In genomic region chr7:29282074-29282554, GRCm38 (mm10) we compare ENCODE assay signal across 9 mouse cellular contexts. TPM values are rescaled to one million over a fixed set of nuclear protein-coding genes. Genes with fewer than 3 reads are reported as not detected.
DNase-seq lines count a peak whose midpoint lies in the region; ATAC-seq and TF ChIP-seq lines count a peak whose summit lies in the region.
"Had no signal": no experiment of that assay in that cellular context is flagged by ENCODE, and none has a peak within 500 bp of the region (broad histone marks: within the 10 kb centered on the region; RNA-seq: fewer than 3 reads in every experiment).

No protein-coding gene starts in this region.

- peak overlapping the region; percentile 51 for H3K4me3 ChIP-seq in ES-Bruce4 (ENCODE audit: low read depth, low read length)
- peak overlapping the region; percentile 59 for H3K4me3 ChIP-seq in forebrain, embryonic 15.5 days

- no peaks in the 10 kb centered on the region for H3K4me1 ChIP-seq in ES-Bruce4 (ENCODE audit: control insufficient read depth, insufficient read depth, low read length)
- peaks cover 18% of the 10 kb centered on the region for H3K4me1 ChIP-seq in forebrain, embryonic 15.5 days

- H3K27me3 ChIP-seq in ES-Bruce4 (ENCODE audit: control insufficient read depth, insufficient read depth, low read length, poor library complexity, severe bottlenecking): no peaks in the 10 kb centered on the region
- H3K27me3 ChIP-seq in forebrain, embryonic 15.5 days: peaks cover 12% of the 10 kb centered on the region; the same call in 1 of the 2 replicates

- H3K9ac ChIP-seq in ES-Bruce4 (ENCODE audit: low read depth, poor library complexity, severe bottlenecking): peak overlapping the region; percentile 89; the same call in 1 of the 2 replicates
- peak overlapping the region; percentile 57 for H3K9ac ChIP-seq in forebrain, embryonic 15.5 days (replicated peaks)

- no peak for ATAC-seq in forebrain, embryonic 15.5 days (replicated peaks)
- ATAC-seq in megakaryocyte, adult 5-6 weeks (ENCODE audit: poor library complexity, severe bottlenecking): peak; percentile 4; the same call in 1 of the 2 replicates

- TF ChIP-seq CTCF in ES-Bruce4 (IDR thresholded peaks at IDR 0.05; ENCODE audit: low read depth, low read length): no peak

- peak overlapping the region; percentile 98 for H3K4me2 ChIP-seq in forebrain, embryonic 15.5 days (replicated peaks)

- WGBS in forebrain, embryonic 15.5 days: 10% methylated on average over 21 of the region's 21 CpGs

- no peak for TF ChIP-seq EP300 in ES-Bruce4 (IDR thresholded peaks at IDR 0.05; ENCODE audit: insufficient read depth, low read depth, low read length)

- no peak for TF ChIP-seq POLR2A in ES-Bruce4 (IDR thresholded peaks at IDR 0.05; ENCODE audit: insufficient read depth, low read length)

- peaks cover 8% of the 10 kb centered on the region for H3K36me3 ChIP-seq in ES-Bruce4 (ENCODE audit: control insufficient read depth, insufficient read depth, low read length, poor library complexity, severe bottlenecking)
- no peaks in the 10 kb centered on the region for H3K36me3 ChIP-seq in forebrain, embryonic 15.5 days

- no peaks in the 10 kb centered on the region for H3K9me3 ChIP-seq in ES-Bruce4 (replicated peaks; ENCODE audit: control insufficient read depth, insufficient read depth, low read length, poor library complexity, severe bottlenecking)
- no peaks in the 10 kb centered on the region for H3K9me3 ChIP-seq in forebrain, embryonic 15.5 days

- H3K27ac ChIP-seq in ES-Bruce4 (ENCODE audit: insufficient read depth, low read length): no peak overlapping the region
- H3K27ac ChIP-seq in forebrain, embryonic 15.5 days (replicated peaks): no peak overlapping the region

- peak; percentile 36 for DNase-seq in gastrocnemius, postnatal 25 days
- no peak for DNase-seq in gastrocnemius, adult 8-10 months (ENCODE audit: low spot score in 2 of 2)
- DNase-seq in adrenal gland, adult 2 months: no peak
- no peak for DNase-seq in cerebellum, postnatal 14 days
- DNase-seq in embryo, embryonic 10 days (ENCODE audit: low spot score): no peak

RNA-seq across cellular contexts. Expression of gene Spint2, which starts 0.4 kb away (rescaled TPM):
- 1 to 10 TPM; 3.4 to 5.2 TPM for total RNA-seq in gastrocnemius, postnatal 25 days (2021)
- total RNA-seq in gastrocnemius, adult 8-10 months (2022): 10 to 100 TPM; 11.2 to 15.9 (median 12.5) TPM
- polyA plus RNA-seq in ES-Bruce4 (2011; ENCODE audit: insufficient read depth, insufficient read length, low read depth, missing spikeins): 264 and 288 TPM in 2 replicates
- 43.8 and 48.8 TPM in 2 replicates for polyA plus RNA-seq in forebrain, embryonic 15.5 days (2015; fragmentation: Nextera tagmentation; extraction: Ambion mirVana)
- total RNA-seq in megakaryocyte, adult 5-6 weeks (2015): 6.1 and 7.3 TPM in 2 replicates
- total RNA-seq in megakaryocyte, adult 5-6 weeks (2017): 2.6 and 5.3 TPM in 2 replicates
- total RNA-seq in adrenal gland, adult 2 months (2021): 10 to 100 TPM; 44.3 to 53.9 TPM
- polyA plus RNA-seq in adrenal gland, adult 2 months (2012; rRNA removed): 61.1 and 90.2 TPM in 2 replicates

RNA-seq across cellular contexts. Expression of gene Ppp1r14a, which starts 7.0 kb away (rescaled TPM):
- 1 to 10 TPM; 5.2 to 6.5 TPM for total RNA-seq in gastrocnemius, postnatal 25 days (2021)
- total RNA-seq in gastrocnemius, adult 8-10 months (2022): 1 to 10 TPM; 2.7 to 3.4 (median 3.0) TPM
- polyA plus RNA-seq in ES-Bruce4 (2011; ENCODE audit: insufficient read depth, insufficient read length, low read depth, missing spikeins): 22.1 and 29.1 TPM in 2 replicates
- 6.5 and 8.7 TPM in 2 replicates for polyA plus RNA-seq in forebrain, embryonic 15.5 days (2015; fragmentation: Nextera tagmentation; extraction: Ambion mirVana)
- not detected in 2 replicates for total RNA-seq in megakaryocyte, adult 5-6 weeks (2015)
- not detected in 2 replicates for total RNA-seq in megakaryocyte, adult 5-6 weeks (2017)
- 1 to 10 TPM; 5.5 to 9.8 TPM for total RNA-seq in adrenal gland, adult 2 months (2021)
- 9.2 and 12.1 TPM in 2 replicates for polyA plus RNA-seq in adrenal gland, adult 2 months (2012; rRNA removed)
- total RNA-seq: hematopoietic stem cell, adult 5-6 weeks had no signal

RNA-seq across cellular contexts. Expression of gene Dpf1, which starts 21.6 kb away (rescaled TPM):
- 1 to 10 TPM; 1.9 to 2.0 TPM for total RNA-seq in gastrocnemius, postnatal 25 days (2021)
- 1 to 10 TPM in 3 of 4 experiments, under 1 TPM in 1; 0.92 to 4.5 (median 2.0) TPM for total RNA-seq in gastrocnemius, adult 8-10 months (2022)
- 5.9 and 6.1 TPM in 2 replicates for polyA plus RNA-seq in ES-Bruce4 (2011; ENCODE audit: insufficient read depth, insufficient read length, low read depth, missing spikeins)
- 240 and 243 TPM in 2 replicates for polyA plus RNA-seq in forebrain, embryonic 15.5 days (2015; fragmentation: Nextera tagmentation; extraction: Ambion mirVana)
- total RNA-seq in megakaryocyte, adult 5-6 weeks (2015): not detected in 2 replicates
- total RNA-seq in megakaryocyte, adult 5-6 weeks (2017): not detected in 2 replicates
- total RNA-seq in adrenal gland, adult 2 months (2021): 1 to 10 TPM; 1.5 to 3.3 TPM
- 2.9 and 3.1 TPM in 2 replicates for polyA plus RNA-seq in adrenal gland, adult 2 months (2012; rRNA removed)

RNA-seq across cellular contexts. Expression of gene 2200002D01Rik, which starts 33.8 kb away (rescaled TPM):
- total RNA-seq in gastrocnemius, postnatal 25 days (2021): 1 to 10 TPM in 1 of 2 experiments, under 1 TPM in 1; 0.31 to 1.4 TPM
- total RNA-seq in gastrocnemius, adult 8-10 months (2022): under 1 TPM in 3 of 4 experiments, not detected in 1; 0.44 to 0.85 (median 0.79) TPM
- 33.6 and 34.1 TPM in 2 replicates for polyA plus RNA-seq in ES-Bruce4 (2011; ENCODE audit: insufficient read depth, insufficient read length, low read depth, missing spikeins)
- 0.95 TPM in 1 of 2 replicates, not detected in the other for polyA plus RNA-seq in forebrain, embryonic 15.5 days (2015; fragmentation: Nextera tagmentation; extraction: Ambion mirVana)
- total RNA-seq in megakaryocyte, adult 5-6 weeks (2015): not detected in 2 replicates
- 0.37 and 2.4 TPM in 2 replicates for total RNA-seq in megakaryocyte, adult 5-6 weeks (2017)
- total RNA-seq in adrenal gland, adult 2 months (2021): 1 to 10 TPM; 2.3 to 4.2 TPM
- 2.5 TPM in 2 replicates for polyA plus RNA-seq in adrenal gland, adult 2 months (2012; rRNA removed)

RNA-seq across cellular contexts. Expression of gene Yif1b, which starts 44.0 kb away (rescaled TPM):
- 10 to 100 TPM; 44.8 to 47.6 TPM for total RNA-seq in gastrocnemius, postnatal 25 days (2021)
- 10 to 100 TPM; 36.9 to 39.3 (median 38.4) TPM for total RNA-seq in gastrocnemius, adult 8-10 months (2022)
- 50.9 and 55.2 TPM in 2 replicates for polyA plus RNA-seq in ES-Bruce4 (2011; ENCODE audit: insufficient read depth, insufficient read length, low read depth, missing spikeins)
- polyA plus RNA-seq in forebrain, embryonic 15.5 days (2015; fragmentation: Nextera tagmentation; extraction: Ambion mirVana): 76.2 and 78.7 TPM in 2 replicates
- total RNA-seq in megakaryocyte, adult 5-6 weeks (2015): 36.2 and 38.0 TPM in 2 replicates
- total RNA-seq in megakaryocyte, adult 5-6 weeks (2017): 19.1 and 21.8 TPM in 2 replicates
- 10 to 100 TPM; 55.2 to 64.5 TPM for total RNA-seq in adrenal gland, adult 2 months (2021)
- polyA plus RNA-seq in adrenal gland, adult 2 months (2012; rRNA removed): 162 and 191 TPM in 2 replicates
